Mouse (Mus musculus) ES-E14 (cell line): ENCODE measurements at regions not wholly inside any gene's neighbourhood (a gene's known extent, or its start where the extent isn't known, plus 50 kb on each side); places are given as distances from the start of the nearest gene placed in this dataset.

Source experiments
- DNase-seq: peaks from one replicate; pipeline ENCODE4 v3.0.0-alpha.2; 2013; ENCODE audit warnings: low read depth, low spot score
- H3K27ac ChIP-seq: 2 replicates; pipeline ENCODE4 v1.5.1; 2012; ENCODE audit warnings: low read depth, mild to moderate bottlenecking, low read length, moderate library complexity, mixed read lengths; ENCODE audit not compliant: poor library complexity, insufficient read depth, severe bottlenecking
- H3K36me3 ChIP-seq: 2 replicates; pipeline ENCODE4 v1.6.1; 2012; ENCODE audit warnings: mild to moderate bottlenecking, low read length, moderate library complexity, mixed read lengths; ENCODE audit not compliant: control insufficient read depth, poor library complexity, insufficient read depth, severe bottlenecking
- H3K4me1 ChIP-seq, 2 experiments: fragments of 150-350 bp in 1 of 2; sonication (generic) in 1 of 2; 2 replicates each; pipeline ENCODE4 v1.6.1; 2012; ENCODE audit warnings: low read length in 2 of 2, mild to moderate bottlenecking in 1 of 2, mixed read lengths in 1 of 2; ENCODE audit not compliant: control insufficient read depth in 2 of 2, insufficient read depth in 2 of 2, poor library complexity in 1 of 2
- H3K4me3 ChIP-seq, 2 experiments: fragments of 150-350 bp in 1 of 2; sonication (generic) in 1 of 2; 2 replicates each; pipeline ENCODE4 v1.5.1; 2012; ENCODE audit warnings: low read length in 2 of 2, low read depth in 1 of 2, mild to moderate bottlenecking in 1 of 2, mixed read lengths in 1 of 2; ENCODE audit not compliant: insufficient read depth in 1 of 2, poor library complexity in 1 of 2, severe bottlenecking in 1 of 2
- H3K9ac ChIP-seq: 2 replicates; pipeline ENCODE4 v1.6.1; 2012; ENCODE audit warnings: low read depth, mild to moderate bottlenecking, low read length, mixed read lengths; ENCODE audit not compliant: poor library complexity, insufficient read depth, severe bottlenecking
- H3K9me3 ChIP-seq: fragments of 150-350 bp; sonication (generic); 2 replicates; pipeline ENCODE4 v1.6.1; 2012; ENCODE audit warnings: low read depth, mild to moderate bottlenecking, low read length; ENCODE audit not compliant: control insufficient read depth, insufficient read depth
- CHD2 ChIP-seq: IDR thresholded peaks from 2 replicates; pipeline ENCODE4 v1.6.1; 2014; ENCODE audit warnings: mild to moderate bottlenecking, low read depth, low read length, inconsistent platforms
- HCFC1 ChIP-seq: IDR thresholded peaks from 2 replicates; pipeline ENCODE4 v1.6.1; 2012; ENCODE audit warnings: low read length, inconsistent platforms, borderline replicate concordance; ENCODE audit not compliant: insufficient read depth
- MAFK ChIP-seq: IDR thresholded peaks from 2 replicates; pipeline ENCODE4 v1.6.1; 2014; ENCODE audit warnings: mild to moderate bottlenecking, low read depth, low read length, inconsistent platforms; ENCODE audit not compliant: insufficient read depth
- ZC3H11A ChIP-seq: IDR thresholded peaks from 2 replicates; pipeline ENCODE4 v1.6.1; 2012; ENCODE audit warnings: low read depth, mild to moderate bottlenecking, inconsistent platforms, low read length, borderline replicate concordance
- ZNF384 ChIP-seq: IDR thresholded peaks from 2 replicates; pipeline ENCODE4 v1.6.1; 2012; ENCODE audit warnings: low read depth, low read length, inconsistent platforms
- in situ Hi-C, 2 experiments: fragments of 600-800 bp; cut with MboI; formaldehyde crosslinking; loops; one replicate each; pipeline ENCODE4 v1.15.1; 2025; ENCODE audit warnings: low sequenced_read_pairs in 2 of 2, inconsistent platforms in 1 of 2; ENCODE audit not compliant: unreplicated experiment in 2 of 2

DNA sequence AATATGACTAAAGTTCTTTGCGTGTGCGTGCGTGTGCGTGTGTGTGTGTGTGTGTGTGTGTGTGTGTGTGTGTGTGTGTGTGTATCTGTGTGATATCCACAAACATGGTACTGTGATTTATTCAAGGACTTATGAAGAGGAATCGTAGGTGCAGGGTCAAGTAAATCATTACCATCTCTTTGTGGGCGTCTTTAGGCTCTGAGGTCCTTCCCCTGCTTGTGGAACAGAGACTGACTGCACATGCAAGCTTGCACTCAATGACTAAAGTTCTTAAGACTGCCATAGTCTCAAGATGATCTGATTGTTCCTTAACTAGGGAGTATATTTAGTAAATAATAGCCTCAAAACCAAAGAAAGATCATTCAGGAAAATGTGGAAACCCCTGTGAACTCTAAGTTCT, 241.1 kb downstream of the Rnf152 start:
- Histone ChIP-seq H3K36me3 (no peaks in the 10 kb centered on the region), H3K4me1 (no peaks in the 10 kb centered on the region), H3K4me3 (no peak overlapping the region), H3K27ac (no peak overlapping the region), H3K9ac (no peak overlapping the region), H3K9me3 (no peaks in the 10 kb centered on the region)
- in situ Hi-C loops = no loop called here
- no peak for TF ChIP-seq ZC3H11A
- TF ChIP-seq MAFK = no peak
- TF ChIP-seq CHD2 = no peak
- TF ChIP-seq HCFC1 = no peak
- DNase-seq = no peak

GRCm38 (mm10) chr1:105114835-105115234, 241.7 kb downstream of the Rnf152 start:
- DNase-seq = no peak
- Histone ChIP-seq H3K9me3 (no peaks in the 10 kb centered on the region), H3K36me3 (no peaks in the 10 kb centered on the region), H3K27ac (no peak overlapping the region), H3K4me3 (no peak overlapping the region), H3K9ac (no peak overlapping the region), H3K4me1 (no peaks in the 10 kb centered on the region)
- no peak for TF ChIP-seq CHD2
- no peak for TF ChIP-seq MAFK
- TF ChIP-seq ZC3H11A = no peak
- no peak for TF ChIP-seq HCFC1
- no peak for TF ChIP-seq ZNF384
- in situ Hi-C loops = no loop called here

GRCm38 (mm10) chr1:105112762-105113525, 243.6 kb downstream of the Rnf152 start:
- no peaks in the 10 kb centered on the region for H3K4me1 ChIP-seq
- in situ Hi-C loops = no loop called here
- no peak for DNase-seq
- no peak for TF ChIP-seq ZNF384
- TF ChIP-seq ZC3H11A = no peak
- no peak for TF ChIP-seq HCFC1
- no peak for TF ChIP-seq MAFK
- TF ChIP-seq CHD2 = no peak
- no peak overlapping the region for H3K27ac ChIP-seq
- no peaks in the 10 kb centered on the region for H3K9me3 ChIP-seq
- H3K36me3 ChIP-seq = no peaks in the 10 kb centered on the region
- H3K4me3 ChIP-seq = no peak overlapping the region
- H3K9ac ChIP-seq = no peak overlapping the region

DNA sequence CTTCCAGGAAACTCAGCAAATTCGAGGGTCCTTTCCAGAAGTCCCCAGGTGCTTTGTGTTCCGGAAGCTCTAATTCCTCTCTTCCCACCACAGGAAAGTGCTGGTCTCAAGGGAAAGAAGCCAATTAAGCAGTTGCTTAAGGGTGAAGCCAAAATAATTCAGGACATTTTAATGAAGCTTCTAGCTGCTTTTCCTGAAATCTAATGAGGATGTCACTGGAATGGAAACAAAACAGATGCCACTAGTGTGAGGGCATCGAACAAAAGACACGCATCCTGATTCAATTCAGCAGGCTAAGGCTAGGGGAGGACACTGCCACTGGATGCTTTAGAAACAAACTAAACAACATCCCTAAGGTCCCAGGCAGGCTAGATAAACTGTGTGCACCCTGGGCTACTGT, 245.3 kb downstream of the Rnf152 start:
- Histone ChIP-seq H3K4me1 (no peaks in the 10 kb centered on the region), H3K27ac (no peak overlapping the region), H3K36me3 (no peaks in the 10 kb centered on the region), H3K9me3 (no peaks in the 10 kb centered on the region), H3K4me3 (no peak overlapping the region), H3K9ac (no peak overlapping the region)
- TF ChIP-seq MAFK = no peak
- TF ChIP-seq ZC3H11A = no peak
- DNase-seq = no peak
- in situ Hi-C loops = no loop called here
